Mouse (Mus musculus): Measurements from ENCODE around the gene Gm42372. TPM values are rescaled to one million over a fixed set of nuclear protein-coding genes. Genes with fewer than 3 reads are reported as not detected.

Gm42372 gene
- total and polyA plus RNA-seq, 3 experiments, result 0.42 TPM; not detected in 2

DNA sequence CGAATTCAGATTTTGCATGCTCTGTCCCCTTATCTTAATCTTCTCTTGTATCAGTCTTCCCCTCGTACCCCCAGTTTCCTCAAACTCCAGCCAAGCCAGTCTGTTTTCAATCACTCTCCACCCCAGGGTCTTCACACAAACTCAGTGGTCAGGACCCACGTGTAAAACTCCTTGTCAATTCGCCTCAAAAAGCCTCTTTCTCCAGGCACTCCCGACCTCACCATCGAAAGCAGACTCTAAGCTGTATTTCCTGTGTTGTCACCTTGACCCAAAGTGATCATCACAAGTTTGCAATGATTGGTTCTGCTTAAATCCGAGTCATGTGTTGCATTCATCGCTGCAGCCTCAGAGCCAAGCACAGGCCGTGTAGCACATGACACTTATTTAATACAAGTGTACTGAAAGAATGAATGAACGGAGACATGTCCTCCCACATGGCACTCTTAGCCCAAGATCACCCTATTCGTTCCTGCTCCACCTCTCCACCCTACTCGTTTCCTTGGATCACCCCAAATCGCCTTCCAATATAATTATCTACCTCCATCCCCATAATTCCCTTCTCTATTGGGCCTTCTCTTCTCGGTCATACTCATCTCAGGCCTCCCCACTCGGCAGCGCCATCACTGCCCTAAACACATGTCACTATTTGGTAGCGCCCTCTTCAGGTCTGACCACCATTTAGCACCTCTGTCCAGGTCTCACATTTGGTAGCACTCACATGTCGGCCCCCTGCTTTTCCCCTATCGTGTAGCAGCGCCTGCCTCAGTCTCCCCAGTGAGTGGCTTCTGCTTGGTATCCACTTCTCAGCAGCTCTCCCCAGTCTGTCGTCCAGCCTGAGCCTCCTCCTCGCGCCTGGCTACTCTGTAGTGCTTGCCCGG, 44.1 kb downstream of the Gm42372 start (continued):
- TF ChIP-seq MYC (IDR thresholded peaks at IDR 0.05; ENCODE audit: low read depth, low read length), result peak; percentile 93
- no peak for TF ChIP-seq MYB (IDR thresholded peaks at IDR 0.05; ENCODE audit: low read depth, low read length)
- peak; percentile 62 to 74 (median 62) for TF ChIP-seq CTCF (IDR thresholded peaks at IDR 0.05 in 2 of 3, conservative IDR thresholded peaks at IDR 0.05 in 1 of 3; ENCODE audit: control insufficient read depth in 1 of 3, insufficient read depth in 1 of 3, low read depth in 2 of 3, low read length in 3 of 3, poor library complexity in 1 of 3, severe bottlenecking in 1 of 3)
- no peak for TF ChIP-seq ZKSCAN1 (IDR thresholded peaks at IDR 0.05; ENCODE audit: low read depth, low read length)

DNA sequence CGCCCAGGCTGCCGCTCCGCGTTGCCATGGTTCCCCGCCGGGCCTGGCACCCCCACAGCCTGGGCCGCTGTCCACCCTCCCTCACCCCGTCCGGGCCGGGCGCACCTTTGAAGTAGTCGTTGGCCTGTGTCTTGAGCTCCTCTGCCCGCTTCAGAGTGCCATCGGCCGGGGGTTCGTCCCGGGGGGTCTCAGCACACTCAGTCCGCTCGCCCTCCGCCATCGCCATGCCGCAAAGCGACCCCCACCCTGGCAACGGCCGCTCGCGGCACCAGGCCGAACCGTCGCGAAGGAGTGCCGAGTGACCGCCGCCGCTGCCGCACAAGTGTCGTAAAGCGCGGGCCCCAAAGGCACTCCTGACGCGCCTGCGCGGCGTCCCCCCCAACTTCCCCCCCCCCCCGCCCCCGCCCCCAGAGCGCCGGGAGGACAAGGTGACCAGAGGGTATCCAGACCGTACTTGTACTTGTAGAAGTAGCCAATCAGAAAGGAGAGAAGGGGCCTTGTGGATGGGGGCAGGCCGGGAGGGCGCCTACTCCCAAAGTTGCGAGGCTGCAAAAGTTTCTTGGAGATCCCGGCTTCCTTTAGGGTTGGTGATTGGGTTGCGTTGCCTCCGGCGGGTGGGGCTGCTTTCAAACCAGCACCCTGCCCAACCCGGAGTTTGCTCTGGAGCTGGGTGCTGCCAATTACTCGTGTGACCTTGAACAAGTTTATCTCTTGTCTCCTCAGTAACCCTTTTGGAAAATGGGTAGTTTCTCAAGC, 44.9 kb downstream of the Gm42372 start, which contains the start of gene Ppp5c:
Gene Ppp5c (minus strand): TSS at position 337 of the 756 bp plus-strand sequence.
- H3K4me3 ChIP-seq (ENCODE audit: control insufficient read depth in 1 of 2, insufficient read depth in 1 of 2, low read depth in 2 of 2, low read length in 2 of 2), result peak within 1 kb of the TSS; percentile 80 to 88
- peak; percentile 94 for DNase-seq (ENCODE audit: low read depth, low spot score)
- H3K27me3 ChIP-seq (ENCODE audit: control insufficient read depth in 1 of 2, insufficient read depth in 2 of 2, low read length in 2 of 2), result no peaks in the 10 kb centered on the region
- peaks cover 4 to 15% of the 10 kb centered on the region in 2 experiments; a peak in 3 of 4 replicates for H3K4me1 ChIP-seq (ENCODE audit: control insufficient read depth in 1 of 2, insufficient read depth in 2 of 2, low read length in 2 of 2)
- H3K36me3 ChIP-seq (ENCODE audit: control insufficient read depth in 1 of 2, insufficient read depth in 2 of 2, low read length in 2 of 2), result peaks cover 0 to 16% of the 10 kb centered on the region in 2 experiments; a peak in 3 of 4 replicates
- H3K9ac ChIP-seq (ENCODE audit: control insufficient read depth, low read depth, low read length, poor library complexity, severe bottlenecking), result peak within 1 kb of the TSS; percentile 89
- H3K9me3 ChIP-seq (replicated peaks; ENCODE audit: insufficient read depth, low read length), result no peaks in the 10 kb centered on the region
- H3K79me2 ChIP-seq (ENCODE audit: control insufficient read depth, insufficient read depth, low read length, poor library complexity), result peaks cover 46% of the 10 kb centered on the region
- H3K27ac ChIP-seq (ENCODE audit: control insufficient read depth, low read depth, low read length), result peak within 1 kb of the TSS; percentile 85
- TF ChIP-seq MAX (IDR thresholded peaks at IDR 0.05; ENCODE audit: low read length) (no peak), ELF1 (IDR thresholded peaks at IDR 0.05; ENCODE audit: low read depth, low read length) (no peak), E2F4 (IDR thresholded peaks at IDR 0.05; ENCODE audit: borderline replicate concordance, low read depth, low read length) (no peak), TCF12 (IDR thresholded peaks at IDR 0.05; ENCODE audit: low read depth, low read length) (peak; percentile 50), MAFK (IDR thresholded peaks at IDR 0.05; ENCODE audit: borderline replicate concordance, low read depth, low read length) (no peak), ETS1 (IDR thresholded peaks at IDR 0.05; ENCODE audit: low read depth, low read length) (peak; percentile 20; the same call in 1 of the 2 replicates), GABPA (IDR thresholded peaks at IDR 0.05; ENCODE audit: low read depth, low read length) (no peak), ZNF384 (IDR thresholded peaks at IDR 0.05; ENCODE audit: low read depth, low read length) (no peak), JUND (IDR thresholded peaks at IDR 0.05; ENCODE audit: low read depth, low read length) (no peak), SIN3A (IDR thresholded peaks at IDR 0.05; ENCODE audit: low read length) (peak; percentile 69), RCOR1 (IDR thresholded peaks at IDR 0.05; ENCODE audit: low read depth, low read length) (0 out of 2 replicates have a peak, but pooled peaks have one; percentile 4), MAZ (IDR thresholded peaks at IDR 0.05; ENCODE audit: low read depth, low read length) (peak; percentile 89), POLR2AphosphoS5 (IDR thresholded peaks at IDR 0.05; ENCODE audit: borderline replicate concordance, low read depth, low read length) (0 out of 2 replicates have a peak, but pooled peaks have one; percentile 8), KAT2A (conservative IDR thresholded peaks at IDR 0.05; ENCODE audit: low read depth, low read length) (peak; percentile 64; the same call in 1 of the 2 replicates), RAD21 (IDR thresholded peaks at IDR 0.05; ENCODE audit: low read depth, low read length) (no peak), GATA1 (IDR thresholded peaks at IDR 0.05; ENCODE audit: low read depth, low read length) (no peak), NRF1 (IDR thresholded peaks at IDR 0.05; ENCODE audit: insufficient read depth, low read depth, low read length, poor library complexity, severe bottlenecking) (peak; percentile 74), TAL1 (IDR thresholded peaks at IDR 0.05; ENCODE audit: low read length) (no peak), CHD2 (IDR thresholded peaks at IDR 0.05; ENCODE audit: low read length) (no peak), BHLHE40 (IDR thresholded peaks at IDR 0.05; ENCODE audit: borderline replicate concordance, low read depth, low read length) (peak; percentile 75; the same call in 1 of the 2 replicates), POLR2AphosphoS2 (IDR thresholded peaks at IDR 0.05; ENCODE audit: low read length) (peak; percentile 93), HCFC1 (IDR thresholded peaks at IDR 0.05; ENCODE audit: low read depth, low read length) (peak; percentile 82), CTCF (IDR thresholded peaks at IDR 0.05 in 2 of 3, conservative IDR thresholded peaks at IDR 0.05 in 1 of 3; ENCODE audit: control insufficient read depth in 1 of 3, insufficient read depth in 1 of 3, low read depth in 2 of 3, low read length in 3 of 3, poor library complexity in 1 of 3, severe bottlenecking in 1 of 3) (no peak), ZKSCAN1 (IDR thresholded peaks at IDR 0.05; ENCODE audit: low read depth, low read length) (no peak), USF2 (IDR thresholded peaks at IDR 0.05; ENCODE audit: borderline replicate concordance in 1 of 2, insufficient read depth in 1 of 2, low read depth in 1 of 2, low read length in 2 of 2) (no peak), MEF2A (IDR thresholded peaks at IDR 0.05; ENCODE audit: extremely low read depth, insufficient replicate concordance, low read depth, low read length, poor library complexity, severe bottlenecking) (no peak), MYB (IDR thresholded peaks at IDR 0.05; ENCODE audit: low read depth, low read length) (peak; percentile 53; the same call in 1 of the 2 replicates), MXI1 (IDR thresholded peaks at IDR 0.05; ENCODE audit: low read depth, low read length) (0 out of 2 replicates have a peak, but pooled peaks have one; percentile 0)

Measured in MEL (cell line).